8 mouse cellular contexts compared by ENCODE assay signal in the genomic region with DNA sequence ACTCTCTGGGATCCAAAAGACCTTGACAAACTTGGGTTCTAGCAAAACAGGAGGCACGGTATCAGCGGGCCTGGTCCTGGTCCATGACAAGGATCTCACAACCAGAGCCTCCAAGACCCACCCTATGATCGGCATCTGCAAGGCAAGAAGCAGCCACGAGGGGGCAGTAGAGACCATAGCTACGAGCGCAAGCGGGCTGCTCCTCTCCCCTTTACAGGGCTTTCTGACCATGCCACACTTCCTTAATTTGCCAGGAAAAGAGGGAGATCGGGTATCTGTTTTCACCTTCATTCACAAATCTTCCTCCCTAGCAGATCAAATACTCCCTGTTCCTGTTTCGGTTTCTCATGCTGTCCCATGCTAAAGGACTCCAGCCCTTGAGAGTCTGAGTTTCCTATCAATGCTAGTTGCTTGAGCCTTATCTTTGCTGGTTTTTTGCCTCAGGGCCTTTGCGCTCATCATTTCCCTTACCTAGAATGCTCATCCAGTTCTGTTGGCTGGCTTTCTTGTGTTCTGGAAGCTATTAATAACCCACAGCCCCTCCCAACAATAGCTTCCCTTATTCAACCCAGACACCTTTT. TPM values are rescaled to one million over a fixed set of nuclear protein-coding genes. Genes with fewer than 3 reads are reported as not detected.
DNase-seq lines count a peak whose midpoint lies in the region; ATAC-seq and TF ChIP-seq lines count a peak whose summit lies in the region.

No protein-coding gene starts in this region.

- DNase-seq in brain, embryonic 14.5 days (ENCODE audit: low read depth), result peak; percentile 94
- DNase-seq in monocyte, adult 2 months (ENCODE audit: low read depth in 1 of 2, low spot score in 2 of 2), result peak; percentile 77 to 89
- peak; percentile 96 to 97 for DNase-seq in spleen, postnatal 10 days (ENCODE audit: low spot score in 2 of 2)

- peak; percentile 87 for TF ChIP-seq CTCF in C2C12 (IDR thresholded peaks at IDR 0.05; ENCODE audit: control insufficient read depth, insufficient read depth, insufficient read length)
- peak; percentile 100 for TF ChIP-seq CTCF in brain, embryonic 14.5 days (IDR thresholded peaks at IDR 0.05; ENCODE audit: borderline replicate concordance, extremely low read depth, insufficient read depth, insufficient read length)

- H3K27me3 ChIP-seq in C2C12 (ENCODE audit: control insufficient read depth, insufficient read depth, insufficient read length), result no peaks in the 10 kb centered on the region
- H3K27me3 ChIP-seq in erythroblast, embryonic 14.5 days (ENCODE audit: control insufficient read depth), result peaks cover 51% of the 10 kb centered on the region
- H3K27me3 ChIP-seq in heart, embryonic 11.5 days (ENCODE audit: control insufficient read depth, insufficient read depth, low read length), result peaks cover 38% of the 10 kb centered on the region
- H3K27me3 ChIP-seq in kidney, embryonic 14.5 days (ENCODE audit: control insufficient read depth, insufficient read depth, low read length), result no peaks in the 10 kb centered on the region
- H3K27me3 ChIP-seq in limb, embryonic 15.5 days, result no peaks in the 10 kb centered on the region

- H3K9me3 ChIP-seq in erythroblast, embryonic 14.5 days (ENCODE audit: control insufficient read depth, low read length), result no peaks in the 10 kb centered on the region
- H3K9me3 ChIP-seq in heart, embryonic 11.5 days (replicated peaks; ENCODE audit: control insufficient read depth, low read length), result no peaks in the 10 kb centered on the region
- H3K9me3 ChIP-seq in kidney, embryonic 14.5 days (ENCODE audit: control insufficient read depth, low read length), result no peaks in the 10 kb centered on the region
- no peaks in the 10 kb centered on the region for H3K9me3 ChIP-seq in limb, embryonic 15.5 days

- no peak overlapping the region for H3K4me3 ChIP-seq in C2C12 (ENCODE audit: insufficient read depth, poor library complexity, severe bottlenecking)
- H3K4me3 ChIP-seq in erythroblast, embryonic 14.5 days (replicated peaks), result peak overlapping the region; percentile 39
- H3K4me3 ChIP-seq in heart, embryonic 11.5 days (ENCODE audit: low read depth, low read length), result no peak overlapping the region
- no peak overlapping the region for H3K4me3 ChIP-seq in kidney, embryonic 14.5 days (ENCODE audit: low read length)
- H3K4me3 ChIP-seq in limb, embryonic 15.5 days, result no peak overlapping the region

- no peak for TF ChIP-seq POLR2A in brain, embryonic 14.5 days (IDR thresholded peaks at IDR 0.05; ENCODE audit: borderline replicate concordance, extremely low read depth, insufficient read depth, insufficient read length, poor library complexity, severe bottlenecking)

- H3K79me2 ChIP-seq in C2C12 (ENCODE audit: control insufficient read depth, insufficient read depth), result no peaks in the 10 kb centered on the region

- peaks cover 52% of the 10 kb centered on the region for H3K4me1 ChIP-seq in erythroblast, embryonic 14.5 days (ENCODE audit: control insufficient read depth)
- peaks cover 35% of the 10 kb centered on the region for H3K4me1 ChIP-seq in heart, embryonic 11.5 days (ENCODE audit: control insufficient read depth, insufficient read depth, low read length)
- H3K4me1 ChIP-seq in kidney, embryonic 14.5 days (ENCODE audit: control insufficient read depth, insufficient read depth, low read length), result peaks cover 36% of the 10 kb centered on the region
- H3K4me1 ChIP-seq in limb, embryonic 15.5 days, result peaks cover 48% of the 10 kb centered on the region

- peak overlapping the region; percentile 31; the same call in 1 of the 2 replicates for H3K4me2 ChIP-seq in heart, embryonic 11.5 days
- no peak overlapping the region for H3K4me2 ChIP-seq in kidney, embryonic 14.5 days (replicated peaks; ENCODE audit: low read depth, low read length)
- no peak overlapping the region for H3K4me2 ChIP-seq in limb, embryonic 15.5 days

- H3K79me3 ChIP-seq in C2C12 (ENCODE audit: low read depth), result no peaks in the 10 kb centered on the region

- H3K36me3 ChIP-seq in C2C12 (ENCODE audit: control insufficient read depth, insufficient read depth), result no peaks in the 10 kb centered on the region
- no peaks in the 10 kb centered on the region for H3K36me3 ChIP-seq in erythroblast, embryonic 14.5 days (ENCODE audit: control insufficient read depth)
- no peaks in the 10 kb centered on the region for H3K36me3 ChIP-seq in heart, embryonic 11.5 days (ENCODE audit: control insufficient read depth, insufficient read depth, low read length)
- no peaks in the 10 kb centered on the region for H3K36me3 ChIP-seq in kidney, embryonic 14.5 days (ENCODE audit: control insufficient read depth, insufficient read depth, low read length)
- H3K36me3 ChIP-seq in limb, embryonic 15.5 days, result no peaks in the 10 kb centered on the region

- no peak for ATAC-seq in heart, embryonic 11.5 days (replicated peaks; ENCODE audit: insufficient number of reproducible peaks, low FRiP score, low TSS enrichment)
- peak; percentile 32; the same call in 1 of the 2 replicates for ATAC-seq in kidney, embryonic 14.5 days (ENCODE audit: low FRiP score, low TSS enrichment)
- ATAC-seq in limb, embryonic 15.5 days (ENCODE audit: insufficient number of reproducible peaks, low FRiP score, low TSS enrichment, low read depth), result no peak

- H3K27ac ChIP-seq in heart, embryonic 11.5 days (ENCODE audit: low read depth, low read length), result no peak overlapping the region
- H3K27ac ChIP-seq in kidney, embryonic 14.5 days (ENCODE audit: low read depth, low read length), result no peak overlapping the region
- 0 out of 2 replicates have a peak overlapping the region, but pooled peaks have one; percentile 43 for H3K27ac ChIP-seq in limb, embryonic 15.5 days

- WGBS in heart, embryonic 11.5 days (ENCODE audit: insufficient replicate concordance), result 8% methylated on average over 10 of the region's 10 CpGs
- WGBS in kidney, embryonic 14.5 days, result 11% methylated on average over 10 of the region's 10 CpGs
- WGBS in limb, embryonic 15.5 days, result 8% methylated on average over 10 of the region's 10 CpGs

- no peak overlapping the region for H3ac ChIP-seq in C2C12 (ENCODE audit: control insufficient read depth, insufficient read length, low read depth)

- H3K9ac ChIP-seq in heart, embryonic 11.5 days (ENCODE audit: low read depth, low read length), result peak overlapping the region; percentile 46; the same call in 1 of the 2 replicates
- H3K9ac ChIP-seq in kidney, embryonic 14.5 days (ENCODE audit: low read depth, low read length), result no peak overlapping the region
- H3K9ac ChIP-seq in limb, embryonic 15.5 days, result no peak overlapping the region

TF ChIP-seq in C2C12, 6 proteins besides CTCF, POLR2A, EP300 and RAD21:
- TF ChIP-seq USF1 (IDR thresholded peaks at IDR 0.05; ENCODE audit: low read depth) (no peak), CEBPB (IDR thresholded peaks at IDR 0.05; ENCODE audit: low read depth) (no peak), MAX (IDR thresholded peaks at IDR 0.05) (no peak), FOSL1 (IDR thresholded peaks at IDR 0.05; ENCODE audit: insufficient read depth, low read length, poor library complexity, severe bottlenecking) (no peak), MYOG (IDR thresholded peaks at IDR 0.05; ENCODE audit: control insufficient read depth, extremely low read depth, insufficient read length) (no peak)

RNA-seq across cellular contexts. Expression of a gene that starts 6.9 kb away (rescaled TPM):
- polyA plus RNA-seq in C2C12 (2012; fragmentation: generic; extraction: Trizol), result 13.7 TPM
- polyA plus RNA-seq in brain, embryonic 14.5 days (2012; rRNA removed), result 3.9 and 6.7 TPM in 2 replicates
- not detected in 2 replicates for polyA plus RNA-seq in erythroblast, embryonic 14.5 days (2012)
- polyA plus RNA-seq in heart, embryonic 11.5 days (2014; fragmentation: Nextera tagmentation; extraction: Ambion mirVana), result 5.1 and 5.3 TPM in 2 replicates
- 6.4 and 9.5 TPM in 2 replicates for polyA plus RNA-seq in kidney, embryonic 14.5 days (2014; fragmentation: Nextera tagmentation; extraction: Ambion mirVana)
- 13.6 and 23.6 TPM in 2 replicates for polyA plus RNA-seq in limb, embryonic 15.5 days (2015; fragmentation: Nextera tagmentation; extraction: Ambion mirVana)

RNA-seq across cellular contexts. Expression of a gene that starts 14.7 kb away (rescaled TPM):
- polyA plus RNA-seq in C2C12 (2012; fragmentation: generic; extraction: Trizol), result 71.7 TPM
- 21.4 and 29.6 TPM in 2 replicates for polyA plus RNA-seq in brain, embryonic 14.5 days (2012; rRNA removed)
- 79.9 and 91.3 TPM in 2 replicates for polyA plus RNA-seq in erythroblast, embryonic 14.5 days (2012)
- polyA plus RNA-seq in heart, embryonic 11.5 days (2014; fragmentation: Nextera tagmentation; extraction: Ambion mirVana), result 57.5 and 59.1 TPM in 2 replicates
- polyA plus RNA-seq in kidney, embryonic 14.5 days (2014; fragmentation: Nextera tagmentation; extraction: Ambion mirVana), result 59.1 and 61.4 TPM in 2 replicates
- 45.9 and 58.8 TPM in 2 replicates for polyA plus RNA-seq in limb, embryonic 15.5 days (2015; fragmentation: Nextera tagmentation; extraction: Ambion mirVana)

RNA-seq across cellular contexts. Expression of a gene that starts 21.5 kb away (rescaled TPM):
- polyA plus RNA-seq in C2C12 (2012; fragmentation: generic; extraction: Trizol), result 0.28 TPM
- 1.2 and 1.6 TPM in 2 replicates for polyA plus RNA-seq in brain, embryonic 14.5 days (2012; rRNA removed)
- 0.34 TPM in 1 of 2 replicates, not detected in the other for polyA plus RNA-seq in erythroblast, embryonic 14.5 days (2012)
- 0.14 and 0.33 TPM in 2 replicates for polyA plus RNA-seq in heart, embryonic 11.5 days (2014; fragmentation: Nextera tagmentation; extraction: Ambion mirVana)
- polyA plus RNA-seq in kidney, embryonic 14.5 days (2014; fragmentation: Nextera tagmentation; extraction: Ambion mirVana), result 0.84 and 1.5 TPM in 2 replicates
- 1.6 and 1.8 TPM in 2 replicates for polyA plus RNA-seq in limb, embryonic 15.5 days (2015; fragmentation: Nextera tagmentation; extraction: Ambion mirVana)

RNA-seq across cellular contexts. Expression of a gene that starts 23.5 kb away (rescaled TPM):
- polyA plus RNA-seq in C2C12 (2012; fragmentation: generic; extraction: Trizol), result 8.2 TPM
- polyA plus RNA-seq in brain, embryonic 14.5 days (2012; rRNA removed), result 28.8 and 32.4 TPM in 2 replicates
- 10.1 and 11.4 TPM in 2 replicates for polyA plus RNA-seq in erythroblast, embryonic 14.5 days (2012)
- polyA plus RNA-seq in heart, embryonic 11.5 days (2014; fragmentation: Nextera tagmentation; extraction: Ambion mirVana), result 12.2 and 15.2 TPM in 2 replicates
- 16.0 and 18.4 TPM in 2 replicates for polyA plus RNA-seq in kidney, embryonic 14.5 days (2014; fragmentation: Nextera tagmentation; extraction: Ambion mirVana)
- polyA plus RNA-seq in limb, embryonic 15.5 days (2015; fragmentation: Nextera tagmentation; extraction: Ambion mirVana), result 17.6 and 21.4 TPM in 2 replicates

RNA-seq across cellular contexts. Expression of a gene that starts 25.4 kb away (rescaled TPM):
- 1.2 TPM for polyA plus RNA-seq in C2C12 (2012; fragmentation: generic; extraction: Trizol)
- 3.3 and 5.6 TPM in 2 replicates for polyA plus RNA-seq in brain, embryonic 14.5 days (2012; rRNA removed)
- polyA plus RNA-seq in erythroblast, embryonic 14.5 days (2012), result 0.53 and 0.54 TPM in 2 replicates
- polyA plus RNA-seq in heart, embryonic 11.5 days (2014; fragmentation: Nextera tagmentation; extraction: Ambion mirVana), result 3.4 and 3.5 TPM in 2 replicates
- polyA plus RNA-seq in kidney, embryonic 14.5 days (2014; fragmentation: Nextera tagmentation; extraction: Ambion mirVana), result 6.8 and 7.3 TPM in 2 replicates
- polyA plus RNA-seq in limb, embryonic 15.5 days (2015; fragmentation: Nextera tagmentation; extraction: Ambion mirVana), result 12.8 and 13.7 TPM in 2 replicates
